Mouse (Mus musculus): ENCODE measurements around the gene Lefty2.

Gene Lefty2

DNA sequence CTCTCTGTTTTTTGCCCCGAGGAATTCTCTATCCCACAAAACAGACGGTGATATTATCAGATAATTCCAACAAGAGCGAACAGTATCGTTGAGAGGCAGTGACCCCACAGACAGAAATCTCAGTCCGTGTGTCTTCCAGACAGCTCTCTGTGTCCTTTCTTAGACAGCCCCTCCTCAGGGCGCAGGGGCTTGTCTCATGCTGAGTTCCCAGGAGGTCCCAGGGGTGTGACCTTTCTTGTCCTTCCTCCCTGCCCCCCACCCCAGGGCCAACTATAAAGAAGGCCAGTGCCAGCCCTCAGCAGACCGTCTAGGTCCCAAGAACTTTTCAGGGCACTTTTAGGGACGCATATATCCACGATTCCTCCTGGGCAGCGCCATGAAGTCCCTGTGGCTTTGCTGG lies at the start of gene Lefty2:
Gene Lefty2, plus strand, starts transcription at position 301 of the 400 bp plus-strand sequence.
- no peak for DNase-seq (ENCODE audit: extremely low read depth, insufficient read length, low spot score)

DNA sequence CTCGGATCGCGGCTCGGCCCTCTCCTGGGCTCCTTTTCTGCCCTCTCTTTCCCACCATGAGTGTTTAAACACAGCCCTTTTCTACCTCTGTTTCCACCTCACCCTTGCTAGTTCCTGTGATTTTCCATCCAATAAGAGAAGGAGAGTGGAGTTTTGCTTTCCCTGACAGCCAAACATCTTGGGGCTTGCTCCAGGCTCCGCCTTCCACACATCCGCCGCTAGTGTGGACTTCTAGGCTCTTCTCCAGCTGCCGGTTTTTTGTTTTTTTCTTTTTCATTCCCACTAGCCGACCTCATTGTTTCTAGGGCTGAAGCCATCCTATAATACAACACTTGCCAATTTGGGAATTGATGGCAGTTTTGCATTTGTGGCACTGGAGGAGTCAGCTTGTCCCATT lies 44.8 kb upstream of the Lefty2 start:
- DNase-seq (ENCODE audit: extremely low read depth, insufficient read length, low spot score), result peak; percentile 61

DNA sequence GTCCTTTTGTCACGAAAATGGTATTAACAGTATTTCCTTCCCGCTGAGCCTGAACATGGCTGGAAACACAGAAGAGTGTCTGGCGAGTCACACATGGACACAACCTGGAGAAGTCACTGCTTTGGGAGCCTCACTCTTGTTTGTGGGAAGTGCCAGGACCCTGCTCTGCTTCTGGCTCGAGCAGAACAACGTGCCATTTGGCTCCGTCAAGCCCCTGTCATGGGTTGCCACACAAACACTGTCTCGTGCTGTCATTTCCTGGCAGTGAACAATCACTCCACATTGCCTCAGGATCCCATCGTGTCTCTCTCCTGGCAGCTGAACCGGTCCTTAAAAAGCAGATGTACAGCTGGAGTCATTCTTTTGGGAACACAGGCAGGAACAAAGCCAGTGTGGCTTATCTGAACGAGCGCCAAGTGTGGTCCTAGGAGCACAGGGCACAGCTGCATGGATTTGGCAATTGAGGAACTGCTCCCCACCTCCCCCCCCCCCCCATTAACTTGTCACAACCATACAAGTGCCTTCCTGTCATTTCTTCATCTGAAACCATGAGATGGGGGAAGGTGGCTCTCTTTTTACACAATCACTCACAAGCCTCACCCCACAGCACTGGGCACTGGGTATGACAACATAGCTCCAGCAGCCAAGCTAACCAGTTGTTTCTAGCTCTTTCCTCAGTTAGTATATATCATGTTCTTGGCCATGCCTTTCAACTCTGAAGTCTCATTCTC lies 44.2 kb upstream of the Lefty2 start:
- DNase-seq (ENCODE audit: extremely low read depth, insufficient read length, low spot score), result peak; percentile 76

DNA sequence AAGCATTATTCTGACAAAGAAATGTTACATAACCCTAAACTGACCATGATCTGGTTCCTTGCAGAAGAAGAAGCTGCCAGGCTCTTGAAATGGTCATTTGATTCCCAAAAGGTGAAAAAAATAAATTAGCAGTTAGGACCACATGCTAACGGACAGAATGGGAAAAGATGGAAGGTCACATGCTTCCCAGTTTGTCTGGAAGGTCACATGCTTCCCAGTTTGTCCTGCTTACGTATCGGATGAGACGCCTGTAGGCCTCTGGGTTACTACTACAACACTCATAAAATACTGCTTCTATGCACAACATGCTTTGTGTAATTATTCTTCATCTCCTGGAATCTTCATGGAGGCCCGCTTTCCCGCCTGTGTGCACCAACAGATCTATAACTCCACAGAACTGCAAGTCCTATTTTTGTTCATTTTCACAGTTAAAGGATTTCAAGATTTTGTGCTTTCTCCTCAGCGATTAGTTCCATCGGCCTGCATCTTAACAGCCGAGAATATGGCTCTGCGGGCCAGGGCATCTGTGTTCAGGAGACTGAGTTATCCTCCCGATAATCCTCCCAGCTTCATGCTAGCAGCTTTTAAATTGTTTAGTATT lies 43.1 kb upstream of the Lefty2 start:
- DNase-seq (ENCODE audit: extremely low read depth, insufficient read length, low spot score), result peak; percentile 51

DNA sequence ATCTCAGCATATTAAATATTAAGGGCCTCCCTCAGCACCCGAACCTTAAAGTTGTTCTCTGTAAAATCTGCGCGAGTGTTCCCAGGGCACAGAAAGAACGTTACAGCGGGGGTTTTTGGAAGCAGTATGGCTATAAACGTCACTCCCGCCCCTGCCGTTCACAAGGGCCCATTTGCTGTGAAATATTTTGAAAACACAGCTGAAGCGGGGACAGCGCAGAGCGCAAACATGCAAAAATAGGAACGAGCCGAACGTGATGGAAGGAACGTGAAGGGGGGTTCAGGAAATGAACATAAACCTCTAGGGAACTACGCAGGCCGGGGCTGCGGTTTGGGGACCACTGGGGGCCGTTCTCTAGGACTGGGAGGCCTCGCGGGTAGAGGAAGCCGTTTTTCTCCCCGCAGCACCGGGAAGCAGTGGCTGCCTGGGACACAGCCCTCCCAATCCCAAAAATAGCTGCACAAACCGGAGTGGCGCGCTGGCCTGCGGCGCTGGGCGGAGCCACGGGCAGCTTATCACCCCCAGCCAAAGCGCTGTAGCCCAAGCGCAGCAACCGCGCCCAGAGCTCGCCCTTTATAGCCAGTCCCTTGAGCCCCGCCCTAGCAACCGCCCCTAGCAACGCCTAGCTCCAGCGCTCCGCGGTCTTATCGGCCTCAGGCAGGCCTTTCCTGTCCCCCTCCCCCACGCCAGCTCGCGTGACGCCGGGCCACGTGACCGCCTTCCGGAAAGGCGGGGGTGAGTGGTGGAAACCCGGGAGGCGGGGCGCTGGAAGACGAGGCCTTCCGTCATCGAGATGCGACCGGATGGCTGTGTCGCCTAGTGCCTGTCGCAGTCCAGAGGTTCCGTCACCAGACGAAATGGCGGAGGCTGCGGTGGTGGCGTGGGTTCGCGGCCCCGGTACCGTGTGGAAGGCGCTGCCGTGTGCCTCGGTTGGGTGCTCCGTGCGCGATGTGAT lies 42.3 kb upstream of the Lefty2 start, which contains the start of gene Sde2:
Gene Sde2, plus strand, starts transcription at position 812 of the 955 bp plus-strand sequence.
- peak; percentile 100 for DNase-seq (ENCODE audit: extremely low read depth, insufficient read length, low spot score)

DNA sequence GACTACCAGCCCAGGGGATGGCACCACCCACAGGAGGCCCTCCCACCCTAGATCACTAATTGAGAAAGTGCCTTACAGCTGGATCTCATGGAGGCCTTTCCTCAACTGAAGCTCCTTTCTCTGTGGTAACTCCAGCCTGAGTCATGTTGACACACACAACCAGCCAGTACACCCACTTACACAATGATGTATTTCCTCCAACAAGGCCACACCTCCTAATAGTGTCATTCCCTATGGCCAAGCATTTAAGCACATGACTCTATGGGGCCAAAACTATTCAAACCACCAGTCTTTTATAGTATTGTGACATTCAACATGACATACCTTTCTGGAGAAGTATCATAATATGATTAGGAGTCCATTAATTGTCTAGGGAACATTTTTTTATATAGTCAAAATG lies 34.1 kb upstream of the Lefty2 start:
- DNase-seq (ENCODE audit: extremely low read depth, insufficient read length, low spot score), result no peak

DNA sequence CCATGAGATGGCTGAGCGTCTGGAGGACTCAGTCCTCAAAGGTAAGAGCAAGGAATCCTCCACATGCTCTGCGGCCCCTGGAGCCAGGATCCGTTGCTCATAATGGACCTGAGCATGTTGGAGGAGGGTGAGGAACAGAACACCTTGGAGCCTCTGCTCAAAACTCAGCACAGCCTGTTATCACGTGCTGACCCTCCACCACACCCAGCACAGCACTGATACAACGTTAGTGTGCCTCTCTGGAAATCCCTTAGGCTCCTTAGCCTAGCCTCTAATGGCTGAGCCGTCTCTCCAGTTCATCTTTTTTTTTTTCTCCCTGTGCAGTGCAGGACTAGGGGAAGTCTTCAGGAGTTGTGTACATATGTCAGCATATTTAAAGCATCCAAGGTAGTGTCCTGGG lies 32.9 kb upstream of the Lefty2 start:
- no peak for DNase-seq (ENCODE audit: extremely low read depth, insufficient read length, low spot score)

DNA sequence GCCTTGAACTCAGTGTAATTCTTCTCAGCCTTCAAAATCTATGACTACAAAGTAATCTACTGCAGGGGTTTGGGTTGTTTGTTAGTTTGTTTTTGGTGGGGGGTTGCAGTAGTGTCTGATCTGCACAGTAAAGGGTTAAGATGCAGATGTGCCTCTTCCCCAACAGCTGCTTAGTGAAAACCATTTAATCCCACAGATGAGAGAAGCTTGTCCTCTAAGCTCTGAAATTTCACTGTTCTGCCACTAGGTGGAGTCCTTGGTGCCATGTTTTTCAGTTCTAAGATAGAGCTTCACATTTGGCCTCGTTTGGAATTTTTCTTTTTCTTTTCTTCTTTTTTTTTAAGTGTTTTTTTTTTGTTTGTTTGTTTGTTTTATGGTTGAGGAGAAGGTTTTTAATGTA lies 29.3 kb upstream of the Lefty2 start:
- no peak for DNase-seq (ENCODE audit: extremely low read depth, insufficient read length, low spot score)

DNA sequence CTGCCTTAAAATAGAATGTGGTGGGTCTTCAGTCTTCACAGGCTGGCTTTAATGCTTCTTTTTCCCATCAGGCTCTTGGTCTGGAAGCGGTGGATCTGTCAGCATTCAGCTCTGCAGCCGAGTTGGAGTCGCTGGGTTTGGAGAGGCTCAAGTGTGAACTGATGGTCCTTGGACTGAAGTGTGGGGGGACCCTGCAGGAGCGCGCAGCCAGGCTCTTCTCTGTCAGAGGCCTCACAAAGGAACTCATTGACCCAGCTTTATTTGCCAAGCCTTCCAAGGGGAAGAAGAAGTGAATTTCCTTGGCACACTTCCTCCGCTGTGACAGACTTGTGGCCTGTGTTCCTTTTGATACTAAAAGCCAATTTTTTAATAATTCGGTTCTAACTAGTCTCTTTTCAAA lies 26.9 kb upstream of the Lefty2 start:
- no peak for DNase-seq (ENCODE audit: extremely low read depth, insufficient read length, low spot score)

DNA sequence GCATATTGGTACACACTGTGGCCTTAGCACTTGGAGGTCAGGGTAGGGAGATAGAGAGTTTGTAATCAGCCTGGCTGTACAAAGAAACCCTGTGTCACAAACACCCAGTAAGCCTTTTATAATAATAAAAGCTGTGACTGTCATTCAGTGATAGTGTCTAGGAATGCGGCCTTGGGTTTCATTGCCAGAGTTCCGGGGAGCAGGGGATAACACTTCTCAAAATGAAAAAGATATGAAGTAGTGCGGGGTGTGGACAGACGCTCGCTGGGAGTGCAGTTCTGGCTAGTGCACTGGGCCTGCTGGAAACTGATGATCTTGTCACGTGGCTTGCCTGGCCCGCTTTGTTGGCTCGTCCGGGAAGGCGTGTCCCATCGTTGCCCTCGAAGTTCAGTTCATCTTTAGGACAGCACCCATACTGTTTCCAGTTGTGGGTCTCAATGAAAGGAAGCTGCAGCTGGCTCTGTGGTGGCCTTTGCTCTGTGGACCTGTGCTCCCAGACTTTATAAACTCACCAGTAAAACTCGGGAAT lies 22.7 kb upstream of the Lefty2 start:
- DNase-seq (ENCODE audit: extremely low read depth, insufficient read length, low spot score), result no peak

DNA sequence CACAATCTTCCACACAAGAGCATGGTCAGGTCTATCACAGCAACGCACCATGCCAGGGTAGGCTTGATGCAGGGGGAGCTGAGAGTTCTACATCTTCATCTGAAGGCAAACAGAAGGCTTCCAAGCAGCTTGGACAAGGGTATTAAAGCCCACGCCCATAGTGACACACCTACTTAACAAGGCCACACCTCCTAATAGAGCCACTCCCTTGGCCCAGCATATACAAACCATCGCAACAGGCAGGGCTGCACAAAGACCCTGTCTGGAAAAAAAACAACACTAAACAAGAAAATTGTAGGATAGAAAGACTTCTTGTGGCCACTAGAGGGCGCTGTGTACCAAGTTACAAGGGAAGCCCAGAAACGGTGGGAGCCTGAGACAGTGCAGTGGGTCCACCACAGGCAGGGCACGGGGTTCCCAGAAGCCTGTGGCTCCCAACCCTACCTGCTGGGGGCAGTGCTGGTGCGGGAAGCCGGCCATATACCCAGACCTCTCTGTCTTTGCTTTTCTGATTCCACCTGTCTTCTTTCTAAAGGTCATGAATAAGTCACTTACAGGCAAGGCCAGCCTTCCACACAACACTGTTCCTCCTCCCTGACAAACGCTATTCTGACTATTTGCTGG lies 18.9 kb upstream of the Lefty2 start:
- DNase-seq (ENCODE audit: extremely low read depth, insufficient read length, low spot score), result peak; percentile 77

DNA sequence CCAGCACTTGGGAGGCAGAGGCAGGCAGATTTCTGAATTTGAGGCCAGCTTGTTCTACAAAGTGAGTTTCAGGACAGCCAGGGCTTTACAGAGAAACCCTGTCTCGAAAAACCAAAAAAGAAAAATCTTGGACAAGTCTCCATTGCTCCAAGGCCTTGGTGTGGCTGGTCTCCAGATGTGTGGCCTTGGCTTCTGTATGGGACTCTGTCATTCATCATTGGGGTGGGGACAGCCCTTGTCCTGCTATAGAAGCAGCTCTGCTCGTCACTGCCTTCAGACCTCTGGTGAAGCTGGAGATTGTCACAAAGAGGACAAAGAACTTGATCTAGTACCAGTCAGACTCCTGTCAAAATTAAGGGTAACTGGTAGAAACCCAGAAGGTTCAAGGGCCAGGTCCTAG lies 18.3 kb upstream of the Lefty2 start:
- no peak for DNase-seq (ENCODE audit: extremely low read depth, insufficient read length, low spot score)

DNA sequence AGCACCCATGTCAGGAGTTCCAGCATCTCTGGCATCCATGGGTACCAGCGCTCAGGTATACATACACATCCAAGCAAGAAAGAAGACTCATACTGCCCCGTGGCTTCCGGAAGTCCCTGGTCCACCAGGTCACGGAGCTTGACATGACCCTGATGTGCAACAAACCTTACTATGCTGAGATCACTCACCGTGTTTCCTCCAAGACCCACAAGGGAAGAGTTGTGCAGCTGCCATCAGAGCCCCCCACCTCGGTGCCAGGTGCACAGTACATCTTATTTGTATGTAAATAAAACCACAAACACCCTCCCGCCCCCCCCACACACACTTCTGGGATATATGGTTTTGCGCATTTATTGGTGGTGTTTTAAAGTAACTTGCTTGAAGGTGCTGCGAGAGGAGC lies 17.8 kb upstream of the Lefty2 start:
- no peak for DNase-seq (ENCODE audit: extremely low read depth, insufficient read length, low spot score)

DNA sequence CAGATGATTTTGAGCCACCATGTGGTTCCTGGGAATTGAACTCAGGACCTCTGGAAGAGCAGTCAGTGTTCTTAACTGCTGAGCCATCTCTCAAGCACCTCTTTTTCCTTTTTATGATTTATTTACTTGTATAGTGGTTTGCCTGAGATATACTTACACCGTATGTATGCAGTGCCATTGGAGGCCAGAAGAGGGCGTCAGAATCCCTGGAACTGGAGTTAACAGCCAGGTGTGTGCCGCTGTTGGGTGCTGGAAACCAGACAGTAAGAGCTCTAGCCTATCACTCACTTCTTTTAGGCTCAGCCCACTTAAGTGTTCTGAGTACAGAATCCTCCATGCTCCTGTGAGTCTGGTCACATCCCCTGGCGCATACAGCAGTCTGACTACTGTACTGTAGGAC lies 15.4 kb upstream of the Lefty2 start:
- DNase-seq (ENCODE audit: extremely low read depth, insufficient read length, low spot score), result no peak

DNA sequence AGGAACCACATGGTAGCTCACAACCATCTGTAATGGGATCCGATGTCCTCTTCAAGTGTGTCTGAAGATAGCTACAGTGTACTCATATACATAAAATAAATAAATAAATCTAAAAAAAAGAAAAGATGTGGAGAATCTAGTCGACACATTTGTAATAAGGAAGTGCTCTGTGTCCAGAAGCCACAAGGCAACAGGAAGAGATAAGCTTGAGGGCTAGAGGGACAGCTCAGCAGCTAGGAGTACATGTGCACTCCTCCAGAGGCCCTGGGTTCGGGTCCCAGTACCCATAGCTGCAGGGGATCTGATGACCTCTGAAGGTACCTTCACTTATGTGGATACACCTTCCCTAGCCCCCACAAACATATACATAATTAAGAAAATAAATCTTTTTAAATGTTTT lies 11.1 kb upstream of the Lefty2 start:
- DNase-seq (ENCODE audit: extremely low read depth, insufficient read length, low spot score), result no peak

DNA sequence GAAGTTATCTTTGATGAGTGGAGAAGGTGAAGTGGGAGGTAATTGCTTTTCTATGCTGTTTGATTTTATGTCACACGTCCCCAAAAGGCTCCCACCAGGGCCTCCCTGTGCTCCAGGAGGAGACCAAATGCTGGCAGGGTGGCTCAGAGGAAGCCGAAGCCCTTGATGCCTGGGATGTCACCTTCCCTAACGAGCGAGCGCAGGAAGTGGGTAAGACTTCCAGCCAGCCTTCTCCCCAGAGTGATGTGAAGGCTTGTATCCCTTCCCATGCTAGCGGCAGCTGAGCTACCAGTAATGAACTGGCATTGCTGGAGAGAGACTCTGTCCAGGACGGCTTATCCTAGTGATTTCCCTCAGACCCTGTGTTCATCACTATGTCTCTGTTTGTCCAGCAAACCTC lies 9.2 kb upstream of the Lefty2 start:
- DNase-seq (ENCODE audit: extremely low read depth, insufficient read length, low spot score), result no peak

DNA sequence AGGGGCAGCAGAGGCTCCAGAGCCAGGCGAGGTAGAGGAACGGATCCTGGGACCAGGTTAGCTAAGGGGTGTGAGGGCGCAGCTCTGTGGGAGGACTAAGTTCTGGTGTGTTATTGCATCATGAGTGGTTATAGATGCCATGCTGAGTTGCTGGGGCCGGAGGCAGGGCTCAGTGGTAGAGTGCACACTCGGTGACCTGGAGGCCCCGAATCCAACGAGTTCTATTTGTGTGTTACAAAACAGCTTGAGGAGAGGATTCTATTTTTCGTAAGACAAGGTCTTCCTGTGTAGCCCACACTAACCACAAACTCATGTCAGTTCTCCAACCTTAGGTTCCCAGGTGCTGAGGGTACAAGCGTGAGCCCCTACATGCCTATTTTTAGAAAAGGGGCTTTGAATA lies 8.4 kb upstream of the Lefty2 start:
- no peak for DNase-seq (ENCODE audit: extremely low read depth, insufficient read length, low spot score)

DNA sequence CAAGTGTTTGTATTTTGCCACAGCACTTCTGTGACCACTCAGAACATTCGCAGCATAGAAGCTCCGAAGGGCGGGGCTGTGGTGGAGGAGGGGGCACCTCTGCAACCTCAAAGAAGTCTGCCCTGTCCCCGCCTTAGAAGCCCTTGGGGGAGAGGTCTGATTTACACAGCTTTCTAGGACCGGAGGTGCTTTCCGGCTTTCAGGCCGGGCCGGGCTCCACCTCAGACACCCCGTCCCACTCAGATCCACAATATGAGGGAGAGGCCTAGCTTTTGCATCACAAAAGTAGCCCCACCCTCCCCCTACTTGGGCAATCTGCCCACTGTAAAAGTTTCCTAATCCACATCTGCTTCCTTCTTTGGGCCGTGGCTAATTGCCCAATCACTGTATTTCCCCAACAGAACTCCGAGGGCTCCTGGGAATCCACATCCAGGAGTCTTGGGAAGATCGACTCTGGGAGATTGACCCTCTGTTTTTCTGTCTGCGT lies 4.3 kb upstream of the Lefty2 start:
- peak; percentile 68 for DNase-seq (ENCODE audit: extremely low read depth, insufficient read length, low spot score)

DNA sequence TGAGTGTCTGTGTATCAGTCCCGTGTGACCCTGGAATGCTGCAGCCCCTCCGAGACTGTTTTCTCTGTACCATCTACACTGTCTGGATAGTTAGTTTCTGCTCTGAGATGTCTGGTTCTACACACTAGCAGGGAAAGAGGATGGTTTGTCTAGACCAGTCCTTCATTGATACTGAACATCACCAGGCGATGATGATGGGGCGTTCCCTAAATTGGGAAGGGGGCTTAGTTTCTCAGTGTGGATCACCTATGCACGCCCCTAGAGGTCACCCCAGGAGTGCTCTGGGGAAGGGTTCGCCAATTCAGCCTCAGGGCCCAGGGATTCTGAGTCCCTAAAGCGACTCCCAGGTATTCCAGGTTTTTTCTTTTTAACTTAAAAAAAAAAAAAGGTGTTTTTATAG lies 3.7 kb upstream of the Lefty2 start:
- DNase-seq (ENCODE audit: extremely low read depth, insufficient read length, low spot score), result no peak

DNA sequence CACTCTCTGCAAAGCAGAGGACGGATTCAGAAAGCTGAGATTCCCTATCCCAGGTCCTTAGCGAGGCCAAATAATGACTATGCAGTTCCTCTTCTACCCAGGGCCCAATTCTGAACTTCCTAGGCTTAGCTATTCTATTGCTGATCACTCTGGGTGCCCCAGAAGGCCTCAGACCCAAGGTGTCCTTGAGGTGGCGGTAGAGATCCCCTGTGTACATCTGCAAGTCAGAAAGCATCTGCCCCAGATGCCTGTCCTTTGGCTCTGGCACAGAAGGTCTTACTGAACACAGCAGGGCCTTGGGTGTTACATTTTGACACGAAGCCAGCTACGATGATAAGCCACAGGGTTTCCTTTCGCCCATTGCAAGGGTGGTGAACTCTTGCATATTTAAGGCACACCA lies 3.1 kb upstream of the Lefty2 start:
- DNase-seq (ENCODE audit: extremely low read depth, insufficient read length, low spot score), result no peak
